Mouse (Mus musculus) liver, adult 2 months (tissue): Measurements from ENCODE around the gene Epn3.

Experiments
- CTCF ChIP-seq: fragments of 200-500 bp; IDR thresholded peaks from 2 replicates; pipeline ENCODE4 v1.5.1; 2011; ENCODE audit warnings: low read depth, low read length, control low read depth
- POLR2A ChIP-seq: fragments of 200-500 bp; IDR thresholded peaks from 2 replicates; pipeline ENCODE4 v1.6.1; 2011; ENCODE audit warnings: low read length, control low read depth; ENCODE audit not compliant: insufficient read depth; ENCODE audit errors: extremely low read depth

DNA sequence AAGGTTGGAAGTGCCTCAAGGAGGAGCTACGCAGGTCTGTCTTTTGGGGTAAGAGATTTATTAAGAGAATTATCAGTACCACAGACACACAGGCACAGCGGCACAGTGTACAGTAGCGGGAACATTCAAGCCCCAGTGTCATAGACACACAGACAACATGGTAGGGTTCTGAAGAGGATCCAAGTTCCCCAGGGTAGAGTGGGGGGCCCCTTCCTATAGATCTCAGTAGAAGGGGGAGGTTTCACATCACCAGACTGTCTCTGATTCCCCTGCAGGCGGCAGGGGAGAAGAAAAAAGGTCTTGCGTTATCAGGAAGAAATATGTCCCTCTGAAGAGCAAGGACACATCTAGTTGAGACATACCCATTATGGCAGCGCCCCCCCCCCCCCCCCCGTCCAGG is 40.0 kb upstream of the Epn3 start:
- TF ChIP-seq POLR2A (no peak), CTCF (no peak)
